Comparison of ENCODE assay signal across 8 mouse cellular contexts in genomic region chr4:155250361-155251117, GRCm38 (mm10). TPM values are rescaled to one million over a fixed set of nuclear protein-coding genes. Genes with fewer than 3 reads are reported as not detected.
DNase-seq lines count a peak whose midpoint lies in the region; ATAC-seq and TF ChIP-seq lines count a peak whose summit lies in the region.

No protein-coding gene starts in this region.

- peak overlapping the region; percentile 81 for H3K4me3 ChIP-seq in kidney, adult 2 months (ENCODE audit: insufficient read depth, low read depth, low read length)

- peaks cover 18% of the 10 kb centered on the region for H3K4me1 ChIP-seq in kidney, adult 2 months (ENCODE audit: control insufficient read depth, insufficient read depth, low read length)

- peak; percentile 35 to 45 for DNase-seq in adrenal gland, adult 18-20 months (ENCODE audit: low spot score in 2 of 2)
- DNase-seq in adrenal gland, postnatal 4 days (ENCODE audit: low spot score in 2 of 2): no peak
- DNase-seq in urinary bladder, adult 2 months (ENCODE audit: low spot score): peak; percentile 52
- no peak for DNase-seq in urinary bladder, postnatal 4 days (ENCODE audit: low spot score in 2 of 2)
- DNase-seq in kidney, adult 2 months: peak; percentile 89
- peak; percentile 39 for DNase-seq in lung, postnatal 10 days
- DNase-seq in thymus, postnatal 4 days: peak; percentile 49

- no peaks in the 10 kb centered on the region for H3K27me3 ChIP-seq in kidney, adult 2 months (replicated peaks; ENCODE audit: control insufficient read depth, insufficient read depth, low read length)

- WGBS in kidney, adult 2 months: 14% methylated on average over 23 of the region's 23 CpGs

- no peaks in the 10 kb centered on the region for H3K36me3 ChIP-seq in kidney, adult 2 months (ENCODE audit: control insufficient read depth, insufficient read depth, low read length)

- peak; percentile 23 for ATAC-seq in granulocyte monocyte progenitor cell, adult 5-6 weeks (replicated peaks; ENCODE audit: poor library complexity, severe bottlenecking)

- TF ChIP-seq CTCF in kidney, adult 2 months (conservative IDR thresholded peaks at IDR 0.05; ENCODE audit: insufficient read depth, insufficient read length, low read depth, low read length): no peak

- H3K27ac ChIP-seq in kidney, adult 2 months (ENCODE audit: insufficient read depth, low read depth, low read length): peak overlapping the region; percentile 97

- no peak for TF ChIP-seq POLR2A in kidney, adult 2 months (IDR thresholded peaks at IDR 0.05; ENCODE audit: low read depth, low read length)

RNA-seq across cellular contexts. Expression of gene Faap20, which starts 0.9 kb away (rescaled TPM):
- 10 to 100 TPM; 46.6 to 54.5 TPM for total RNA-seq in adrenal gland, adult 18-20 months (2021)
- 10 to 100 TPM; 54.9 to 56.3 TPM for total RNA-seq in adrenal gland, postnatal 4 days (2021)
- polyA plus RNA-seq in urinary bladder, adult 2 months (2012; rRNA removed): 47.5 and 51.8 TPM in 2 replicates
- total RNA-seq in granulocyte monocyte progenitor cell, adult 5-6 weeks (2014; fragmentation: Nextera tagmentation): 25.0 and 35.2 TPM in 2 replicates
- 14.0 and 17.5 TPM in 2 replicates for total RNA-seq in granulocyte monocyte progenitor cell, adult 5-6 weeks (2017)
- polyA plus RNA-seq in kidney, adult 2 months (2012; rRNA removed): 68.9 and 75.5 TPM in 2 replicates

RNA-seq across cellular contexts. Expression of gene Ski, which starts 28.1 kb away (rescaled TPM):
- 10 to 100 TPM; 47.5 to 60.6 TPM for total RNA-seq in adrenal gland, adult 18-20 months (2021)
- 100 to 1,000 TPM; 106 to 111 TPM for total RNA-seq in adrenal gland, postnatal 4 days (2021)
- polyA plus RNA-seq in urinary bladder, adult 2 months (2012; rRNA removed): 43.6 and 67.2 TPM in 2 replicates
- total RNA-seq in granulocyte monocyte progenitor cell, adult 5-6 weeks (2014; fragmentation: Nextera tagmentation): 18.1 and 19.4 TPM in 2 replicates
- 4.7 and 8.6 TPM in 2 replicates for total RNA-seq in granulocyte monocyte progenitor cell, adult 5-6 weeks (2017)
- polyA plus RNA-seq in kidney, adult 2 months (2012; rRNA removed): 40.4 and 43.9 TPM in 2 replicates

Comparison
In these comparisons a context has a peak if more than half of its experiments do, and no peak if none do; other contexts are left out.
1. DNase-seq: peak in adrenal gland, adult 18-20 months (2 of 2), urinary bladder, adult 2 months (single experiment), kidney, adult 2 months (single experiment), lung, postnatal 10 days (single experiment) and thymus, postnatal 4 days (single experiment); none in adrenal gland, postnatal 4 days (0 of 2) and urinary bladder, postnatal 4 days (0 of 2).